Mouse (Mus musculus) lung, postnatal 0 days (tissue): Measurements from ENCODE around the gene Dennd1a. TPM values are rescaled to one million over a fixed set of nuclear protein-coding genes. Genes with fewer than 3 reads are reported as not detected.

Source experiments
- ATAC-seq: fragments of 200-750 bp; cut with Nextera tagmentation; 2 replicates; pipeline ENCODE4 v1.8.0; 2017; ENCODE audit warnings: moderate library complexity
- DNase-seq: peaks from one replicate; pipeline ENCODE4 v3.0.0-alpha.2; 2016; ENCODE audit warnings: low spot score
- H3K27ac ChIP-seq: fragments of 300-500 bp; sonication (generic); 2 replicates; pipeline ENCODE4 v1.5.1; 2014; ENCODE audit warnings: antibody characterized with exemption, mild to moderate bottlenecking, low read length, mixed read lengths
- H3K27me3 ChIP-seq: fragments of 300-500 bp; sonication (generic); replicated peaks from 2 replicates; pipeline ENCODE4 v1.6.1; 2014; ENCODE audit warnings: low read length, mixed read lengths; ENCODE audit not compliant: insufficient read depth
- H3K36me3 ChIP-seq: fragments of 300-500 bp; sonication (generic); 2 replicates; pipeline ENCODE4 v1.6.1; 2014; ENCODE audit warnings: low read length, mixed read lengths; ENCODE audit not compliant: insufficient read depth
- H3K4me1 ChIP-seq: fragments of 300-500 bp; sonication (generic); 2 replicates; pipeline ENCODE4 v1.6.1; 2014; ENCODE audit warnings: antibody characterized with exemption, low read depth, low read length, mixed read lengths; ENCODE audit not compliant: insufficient read depth
- H3K4me2 ChIP-seq: fragments of 300-500 bp; sonication (generic); replicated peaks from 2 replicates; pipeline ENCODE4 v1.6.1; 2014; ENCODE audit warnings: low read depth, mild to moderate bottlenecking, low read length, moderate library complexity, mixed read lengths
- H3K4me3 ChIP-seq: fragments of 300-500 bp; sonication (generic); 2 replicates; pipeline ENCODE4 v1.5.1; 2014; ENCODE audit warnings: low read depth, low read length
- H3K9ac ChIP-seq: fragments of 300-500 bp; sonication (generic); replicated peaks from 2 replicates; pipeline ENCODE4 v1.6.1; 2014; ENCODE audit warnings: low read depth, mild to moderate bottlenecking
- H3K9me3 ChIP-seq: fragments of 300-500 bp; sonication (generic); 2 replicates; pipeline ENCODE4 v1.6.1; 2016; ENCODE audit warnings: low read length, mixed read lengths
- CTCF ChIP-seq: IDR thresholded peaks from 2 replicates; pipeline ENCODE4 v1.5.1; 2016; ENCODE audit warnings: antibody characterized with exemption, mild to moderate bottlenecking
- EP300 ChIP-seq: IDR thresholded peaks from 2 replicates; pipeline ENCODE4 v1.6.1; 2016; ENCODE audit warnings: antibody characterized with exemption, mild to moderate bottlenecking, control low read depth
- WGBS: fragments of 180-500 bp; shearing (Covaris S2); extraction: QIAGEN DNeasy Blood & Tissue Kit; methylation state at CpG from one replicate; pipeline ENCODE4 v1.1.7; 2014; 5-methylcytosine and 5-hydroxymethylcytosine counted together
- polyA plus RNA-seq: library from polyadenylated mRNA; unstranded; fragments of >200 nt; fragmentation: Nextera tagmentation; extraction: Ambion mirVana; gene quantifications from 2 replicates; pipeline ENCODE4 v1.2.1, GENCODE M21; 2015

The Dennd1a gene
- polyA plus RNA-seq, 1 experiment from 2014 or later = 4.4 TPM

DNA sequence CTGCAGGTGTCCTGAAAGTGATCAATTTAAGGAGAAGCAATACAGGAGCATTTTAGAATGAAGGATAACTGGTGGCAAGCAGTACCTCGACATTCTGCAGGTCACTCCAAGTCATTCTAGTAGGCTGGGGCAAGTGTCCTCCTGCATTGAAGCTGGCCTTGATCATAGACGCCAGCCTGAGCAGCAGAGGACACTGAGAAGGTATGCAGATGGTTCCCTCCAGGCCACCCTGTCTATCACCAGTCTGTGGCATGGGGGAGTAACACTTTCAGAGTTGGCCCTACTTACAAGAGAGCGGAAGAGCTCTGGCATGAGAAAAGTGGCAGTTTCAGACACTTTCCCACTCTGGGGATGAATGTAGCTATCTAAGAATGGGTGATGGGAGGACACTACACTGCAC, 193.9 kb downstream of the Dennd1a start:
- H3K4me3 ChIP-seq = no peak overlapping the region
- WGBS = 76% methylated on average over 3 of the region's 3 CpGs
- H3K4me1 ChIP-seq = no peaks in the 10 kb centered on the region
- no peak for TF ChIP-seq EP300
- no peak for TF ChIP-seq CTCF
- no peaks in the 10 kb centered on the region for H3K27me3 ChIP-seq
- ATAC-seq (no peak), DNase-seq (no peak)
- no peaks in the 10 kb centered on the region for H3K9me3 ChIP-seq
- H3K36me3 ChIP-seq = no peaks in the 10 kb centered on the region
- no peak overlapping the region for H3K9ac ChIP-seq
- no peak overlapping the region for H3K27ac ChIP-seq
- no peak overlapping the region for H3K4me2 ChIP-seq

GRCm38 (mm10) chr2:38088346-38088745, 198.8 kb downstream of the Dennd1a start:
- H3K27me3 ChIP-seq = no peaks in the 10 kb centered on the region
- ATAC-seq = no peak

DNA sequence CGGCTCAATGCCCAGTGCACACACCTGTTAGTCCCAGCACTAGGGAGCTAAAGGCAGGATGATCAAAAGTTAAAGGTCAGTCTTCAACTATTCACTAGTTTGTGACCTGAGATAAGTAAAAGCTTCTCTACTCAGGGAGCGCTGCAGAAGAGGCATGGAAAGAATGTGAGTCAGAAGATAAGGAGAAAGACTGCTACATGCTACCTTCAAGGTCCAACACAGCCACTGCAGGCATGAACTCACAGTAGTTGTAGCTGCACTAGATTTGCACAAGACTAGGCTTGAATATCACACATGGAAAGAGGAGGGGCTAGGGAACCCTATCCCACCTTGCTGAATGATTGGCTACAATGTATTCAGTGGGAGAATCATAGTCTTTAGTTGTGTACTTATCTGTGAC, 202.1 kb downstream of the Dennd1a start:
- Histone ChIP-seq H3K4me3 (no peak overlapping the region), H3K4me2 (no peak overlapping the region), H3K4me1 (no peaks in the 10 kb centered on the region), H3K9ac (no peak overlapping the region), H3K36me3 (no peaks in the 10 kb centered on the region), H3K9me3 (no peaks in the 10 kb centered on the region), H3K27me3 (no peaks in the 10 kb centered on the region), H3K27ac (no peak overlapping the region)
- DNase-seq (no peak), ATAC-seq (no peak)
- TF ChIP-seq CTCF (no peak), EP300 (no peak)
- 53% methylated on average over 2 of the region's 2 CpGs for WGBS

More at GRCm38 (mm10) chr2:38088346-38088745, 198.8 kb downstream of the Dennd1a start:
- TF ChIP-seq CTCF (no peak), EP300 (no peak)
- Histone ChIP-seq H3K9ac (no peak overlapping the region), H3K27ac (no peak overlapping the region), H3K4me3 (no peak overlapping the region), H3K4me1 (no peaks in the 10 kb centered on the region), H3K4me2 (no peak overlapping the region), H3K9me3 (no peaks in the 10 kb centered on the region), H3K36me3 (no peaks in the 10 kb centered on the region)
- DNase-seq = no peak
- WGBS = 92% methylated on average over 1 of the region's 1 CpGs

GRCm38 (mm10) chr2:38083251-38083650, 203.9 kb downstream of the Dennd1a start:
- H3K9ac ChIP-seq = no peak overlapping the region
- H3K4me2 ChIP-seq = no peak overlapping the region
- H3K36me3 ChIP-seq = no peaks in the 10 kb centered on the region
- 79% methylated on average over 3 of the region's 3 CpGs for WGBS
- H3K27me3 ChIP-seq = no peaks in the 10 kb centered on the region
- DNase-seq (no peak), ATAC-seq (no peak)
- TF ChIP-seq EP300 (no peak), CTCF (no peak)
- H3K27ac ChIP-seq = no peak overlapping the region
- H3K4me1 ChIP-seq = no peaks in the 10 kb centered on the region
- no peak overlapping the region for H3K4me3 ChIP-seq
- H3K9me3 ChIP-seq = no peaks in the 10 kb centered on the region

- no peak overlapping the region for H3K9ac ChIP-seq
- DNase-seq = no peak
- TF ChIP-seq CTCF = no peak
- TF ChIP-seq EP300 = no peak
- H3K36me3 ChIP-seq = no peaks in the 10 kb centered on the region
- 41% methylated on average over 2 of the region's 2 CpGs for WGBS
- H3K4me1 ChIP-seq = no peaks in the 10 kb centered on the region
- H3K27ac ChIP-seq = no peak overlapping the region
- H3K27me3 ChIP-seq = no peaks in the 10 kb centered on the region
- H3K4me3 ChIP-seq = no peak overlapping the region
- no peaks in the 10 kb centered on the region for H3K9me3 ChIP-seq
- no peak overlapping the region for H3K4me2 ChIP-seq
- ATAC-seq = no peak
Measured at GRCm38 (mm10) chr2:38074495-38074894, 212.7 kb downstream of the Dennd1a start.

GRCm38 (mm10) chr2:38072061-38072460, 215.1 kb downstream of the Dennd1a start:
- DNase-seq = no peak
- no peaks in the 10 kb centered on the region for H3K27me3 ChIP-seq
- H3K4me3 ChIP-seq = no peak overlapping the region
- H3K4me2 ChIP-seq = no peak overlapping the region
- no peak overlapping the region for H3K27ac ChIP-seq
- no peaks in the 10 kb centered on the region for H3K36me3 ChIP-seq
- TF ChIP-seq CTCF (no peak), EP300 (no peak)
- no peaks in the 10 kb centered on the region for H3K4me1 ChIP-seq
- ATAC-seq = no peak
- no peaks in the 10 kb centered on the region for H3K9me3 ChIP-seq
- no peak overlapping the region for H3K9ac ChIP-seq

GRCm38 (mm10) chr2:38068171-38068572, 219.0 kb downstream of the Dennd1a start:
- H3K4me1 ChIP-seq = no peaks in the 10 kb centered on the region
- DNase-seq = peak; percentile 12
- no peaks in the 10 kb centered on the region for H3K9me3 ChIP-seq
- H3K4me3 ChIP-seq = no peak overlapping the region
- TF ChIP-seq CTCF (no peak), EP300 (no peak)
- WGBS = 9% methylated on average over 2 of the region's 2 CpGs
- no peaks in the 10 kb centered on the region for H3K27me3 ChIP-seq
- ATAC-seq = no peak
- no peak overlapping the region for H3K4me2 ChIP-seq
- H3K36me3 ChIP-seq = no peaks in the 10 kb centered on the region
- no peak overlapping the region for H3K27ac ChIP-seq
- H3K9ac ChIP-seq = no peak overlapping the region
